Mouse (Mus musculus): ENCODE measurements around the gene Rbl2. TPM values are rescaled to one million over a fixed set of nuclear protein-coding genes. Genes with fewer than 3 reads are reported as not detected.

Rbl2 gene
- total RNA-seq, 2 experiments from 2014 or later, result 29.5 to 35.9 TPM

DNA sequence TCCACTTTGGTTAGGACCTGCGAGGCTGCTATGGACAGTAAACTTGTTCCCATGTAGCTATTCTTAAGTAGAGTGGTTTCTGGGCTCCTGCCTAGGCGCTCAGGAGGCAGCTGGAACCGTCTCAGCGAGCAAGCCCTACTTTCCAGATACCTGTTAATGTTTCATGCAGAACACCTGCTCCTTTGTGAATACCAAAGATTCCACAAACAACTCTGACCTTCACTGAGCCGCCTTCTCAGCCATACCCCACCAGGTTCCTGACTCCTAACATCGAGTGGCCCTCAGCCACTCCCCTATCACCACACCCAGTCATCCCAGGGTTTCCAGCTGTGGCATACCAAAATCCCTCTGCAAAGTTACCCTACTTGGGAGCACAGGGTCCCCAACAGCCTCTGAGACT lies 100.3 kb downstream of the Rbl2 start:
- DNase-seq, result no peak

- no peak for DNase-seq
Measured at GRCm38 (mm10) chr8:91170914-91171313, 101.1 kb downstream of the Rbl2 start.

DNA sequence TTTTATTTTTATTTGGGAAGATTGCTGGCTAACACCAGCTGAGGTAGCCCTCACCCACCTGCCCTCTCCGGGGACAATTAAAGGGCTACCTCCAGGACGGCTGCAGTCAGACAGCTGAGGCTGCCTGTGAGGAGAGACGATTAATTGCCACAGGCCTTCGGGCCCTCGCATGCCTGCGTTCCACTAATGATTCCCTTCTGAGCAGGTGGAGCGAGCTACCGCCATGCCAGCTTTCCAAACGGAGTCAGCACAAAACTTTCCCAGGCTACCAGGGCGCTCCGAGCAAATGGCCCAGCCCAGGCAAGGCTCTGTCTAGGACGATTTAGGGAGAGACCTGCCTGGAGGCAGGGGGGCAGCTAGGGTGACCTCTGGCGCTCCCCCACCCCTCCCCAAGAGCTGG lies 101.7 kb downstream of the Rbl2 start:
- no peak for DNase-seq

Other genes starting within 250 kb of the Rbl2 start
- gene Chd9, start 241.7 kb upstream of the Rbl2 start, total RNA-seq (2021), result 10 to 100 TPM; 65.7 to 80.1 TPM
- 10 to 100 TPM; 31.6 to 40.4 TPM for gene Aktip, start 129.9 kb downstream of the Rbl2 start, total RNA-seq (2021)
- gene Rpgrip1l, start 243.2 kb downstream of the Rbl2 start, total RNA-seq (2021), result 1 to 10 TPM; 5.8 to 6.2 TPM
- 10 to 100 TPM; 64.6 to 79.4 TPM for gene Fto, start 243.5 kb downstream of the Rbl2 start, total RNA-seq (2021)